Comparison of ENCODE assay signal across 15 mouse cellular contexts in genomic region chr7:111903741-111904231, GRCm38 (mm10).
DNase-seq lines count a peak whose midpoint lies in the region.
"Had no signal": no experiment of that assay in that cellular context is flagged by ENCODE, and none has a peak within 500 bp of the region (broad histone marks: within the 10 kb centered on the region; RNA-seq: fewer than 3 reads in every experiment).

No protein-coding gene starts in this region.

- peak; percentile 41 for DNase-seq in left cerebral cortex, adult 11 months (ENCODE audit: low spot score)
- DNase-seq in left cerebral cortex, postnatal 4 days = no peak
- peak; percentile 20 to 25 for DNase-seq in frontal cortex, postnatal 14 days (ENCODE audit: low spot score in 2 of 2)
- peak; percentile 45 to 47 for DNase-seq in layer of hippocampus, postnatal 36 days
- DNase-seq in right cerebral cortex, postnatal 10 days (ENCODE audit: low spot score in 2 of 2) = peak; percentile 34 to 64
- no peak for DNase-seq in ovary, adult 18-20 months (ENCODE audit: low spot score)
- no peak for DNase-seq in adrenal gland, postnatal 14 days
- DNase-seq in testis, postnatal 14 days (ENCODE audit: low spot score) = no peak
- DNase-seq: adrenal gland, postnatal 10 days; cerebellum, adult 2 months; heart, postnatal 36 days; kidney, adult 18-20 months; kidney, postnatal 14 days; lung, postnatal 10 days; thymus, adult 18-20 months had no signal

- intact Hi-C loops in left cerebral cortex, postnatal 4 days (cut with DNase I) = no loop called here

Comparison
In these comparisons a context has a peak if more than half of its experiments do, and no peak if none do; other contexts are left out.
1. DNase-seq: peak in left cerebral cortex, adult 11 months (single experiment), frontal cortex, postnatal 14 days (2 of 2), layer of hippocampus, postnatal 36 days (2 of 2) and right cerebral cortex, postnatal 10 days (2 of 2); none in left cerebral cortex, postnatal 4 days (single experiment), ovary, adult 18-20 months (single experiment), adrenal gland, postnatal 14 days (single experiment) and testis, postnatal 14 days (single experiment).